Mouse (Mus musculus): ENCODE data around the gene Bola2. TPM values are rescaled to one million over a fixed set of nuclear protein-coding genes. Genes with fewer than 3 reads are reported as not detected.

The Bola2 gene
- polyA plus RNA-seq, 1 experiment from 2014 or later: 118 TPM

DNA sequence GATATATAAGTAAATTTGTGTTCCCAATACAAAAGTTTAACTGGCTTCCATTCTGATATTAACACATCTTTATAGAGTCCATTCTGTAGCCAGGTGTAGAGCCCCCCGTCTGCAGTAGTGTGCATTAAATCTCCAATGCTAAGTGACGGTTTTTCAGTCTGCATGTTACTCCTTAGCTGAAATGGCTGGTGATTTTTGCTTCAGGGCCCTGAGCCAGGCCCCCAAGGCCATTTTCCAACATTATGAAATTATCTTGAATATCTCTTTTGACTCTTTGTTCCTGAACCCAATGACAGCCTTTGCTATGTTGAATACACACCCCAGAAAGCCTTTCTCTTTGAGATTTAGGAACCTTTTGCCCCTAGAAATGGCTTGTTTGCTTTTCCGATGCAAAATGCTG lies 35.4 kb upstream of the Bola2 start:
- H3K4me2 ChIP-seq (replicated peaks; ENCODE audit: low read depth, low read length): no peak overlapping the region
- no peak overlapping the region for H3K9ac ChIP-seq (replicated peaks; ENCODE audit: low read depth, low read length)
- ATAC-seq (ENCODE audit: insufficient number of reproducible peaks, insufficient read depth, low FRiP score, low read depth): no peak
- 86% methylated on average over 3 of the region's 3 CpGs for WGBS
- H3K4me1 ChIP-seq (ENCODE audit: control insufficient read depth, insufficient read depth, low read length): no peaks in the 10 kb centered on the region
- no peak overlapping the region for H3K27ac ChIP-seq (ENCODE audit: low read length)
- peaks cover 8% of the 10 kb centered on the region; the same call in 1 of the 2 replicates for H3K36me3 ChIP-seq (ENCODE audit: control insufficient read depth, insufficient read depth, low read length)
- no peak overlapping the region for H3K4me3 ChIP-seq (ENCODE audit: low read depth, low read length)
- H3K27me3 ChIP-seq (ENCODE audit: control insufficient read depth, insufficient read depth, low read length): no peaks in the 10 kb centered on the region
- H3K9me3 ChIP-seq (ENCODE audit: control insufficient read depth, low read depth, low read length): no peaks in the 10 kb centered on the region

- H3K36me3 ChIP-seq (ENCODE audit: control insufficient read depth, insufficient read depth, low read length): peaks cover 16% of the 10 kb centered on the region; the same call in 1 of the 2 replicates
- no peaks in the 10 kb centered on the region for H3K9me3 ChIP-seq (ENCODE audit: control insufficient read depth, low read depth, low read length)
- ATAC-seq (ENCODE audit: insufficient number of reproducible peaks, insufficient read depth, low FRiP score, low read depth): no peak
- 52% methylated on average over 8 of the region's 8 CpGs for WGBS
- no peak overlapping the region for H3K4me3 ChIP-seq (ENCODE audit: low read depth, low read length)
- no peaks in the 10 kb centered on the region for H3K4me1 ChIP-seq (ENCODE audit: control insufficient read depth, insufficient read depth, low read length)
- H3K27me3 ChIP-seq (ENCODE audit: control insufficient read depth, insufficient read depth, low read length): no peaks in the 10 kb centered on the region
- no peak overlapping the region for H3K9ac ChIP-seq (replicated peaks; ENCODE audit: low read depth, low read length)
- H3K4me2 ChIP-seq (replicated peaks; ENCODE audit: low read depth, low read length): no peak overlapping the region
- H3K27ac ChIP-seq (ENCODE audit: low read length): no peak overlapping the region
Observed at GRCm38 (mm10) chr7:126663646-126664045, 31.6 kb upstream of the Bola2 start.

- Histone ChIP-seq H3K4me1 (ENCODE audit: control insufficient read depth, insufficient read depth, low read length) (no peaks in the 10 kb centered on the region), H3K9ac (replicated peaks; ENCODE audit: low read depth, low read length) (no peak overlapping the region), H3K9me3 (ENCODE audit: control insufficient read depth, low read depth, low read length) (no peaks in the 10 kb centered on the region), H3K4me2 (replicated peaks; ENCODE audit: low read depth, low read length) (no peak overlapping the region), H3K27me3 (ENCODE audit: control insufficient read depth, insufficient read depth, low read length) (no peaks in the 10 kb centered on the region), H3K4me3 (ENCODE audit: low read depth, low read length) (no peak overlapping the region), H3K27ac (ENCODE audit: low read length) (no peak overlapping the region), H3K36me3 (ENCODE audit: control insufficient read depth, insufficient read depth, low read length) (peaks cover 23% of the 10 kb centered on the region)
- 87% methylated on average over 3 of the region's 3 CpGs for WGBS
- ATAC-seq (ENCODE audit: insufficient number of reproducible peaks, insufficient read depth, low FRiP score, low read depth): no peak
Observed at GRCm38 (mm10) chr7:126665269-126665668, 29.9 kb upstream of the Bola2 start.

GRCm38 (mm10) chr7:126667495-126668090 lies 27.6 kb upstream of the Bola2 start:
- H3K27me3 ChIP-seq (ENCODE audit: control insufficient read depth, insufficient read depth, low read length): no peaks in the 10 kb centered on the region
- no peak overlapping the region for H3K4me2 ChIP-seq (replicated peaks; ENCODE audit: low read depth, low read length)
- no peaks in the 10 kb centered on the region for H3K4me1 ChIP-seq (ENCODE audit: control insufficient read depth, insufficient read depth, low read length)
- H3K9me3 ChIP-seq (ENCODE audit: control insufficient read depth, low read depth, low read length): no peaks in the 10 kb centered on the region
- H3K36me3 ChIP-seq (ENCODE audit: control insufficient read depth, insufficient read depth, low read length): peaks cover 37% of the 10 kb centered on the region
- no peak overlapping the region for H3K27ac ChIP-seq (ENCODE audit: low read length)
- no peak overlapping the region for H3K9ac ChIP-seq (replicated peaks; ENCODE audit: low read depth, low read length)
- 87% methylated on average over 9 of the region's 9 CpGs for WGBS
- ATAC-seq (ENCODE audit: insufficient number of reproducible peaks, insufficient read depth, low FRiP score, low read depth): no peak
- H3K4me3 ChIP-seq (ENCODE audit: low read depth, low read length): no peak overlapping the region

DNA sequence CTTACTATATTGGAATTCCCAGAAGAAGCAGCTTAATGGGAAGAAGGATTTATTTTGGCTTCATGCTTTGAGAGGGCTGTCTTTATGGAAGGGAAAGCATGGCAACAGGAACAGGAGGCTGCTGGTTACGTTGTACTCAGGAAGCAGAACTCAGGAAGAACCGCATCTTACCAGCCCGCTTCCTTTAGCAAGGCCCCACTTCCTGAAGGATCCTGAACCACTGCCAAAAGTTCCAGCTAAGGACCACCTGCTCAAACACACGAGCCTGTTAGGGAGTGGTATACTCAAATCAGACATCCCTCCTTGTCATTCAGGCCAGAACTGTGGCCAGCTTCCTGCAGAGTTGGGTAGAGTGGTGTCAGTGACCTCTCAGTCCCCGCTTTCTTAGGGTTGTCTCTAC lies 26.7 kb upstream of the Bola2 start:
- Histone ChIP-seq H3K4me3 (ENCODE audit: low read depth, low read length) (no peak overlapping the region), H3K9ac (replicated peaks; ENCODE audit: low read depth, low read length) (no peak overlapping the region), H3K27ac (ENCODE audit: low read length) (no peak overlapping the region), H3K27me3 (ENCODE audit: control insufficient read depth, insufficient read depth, low read length) (no peaks in the 10 kb centered on the region), H3K9me3 (ENCODE audit: control insufficient read depth, low read depth, low read length) (no peaks in the 10 kb centered on the region), H3K4me1 (ENCODE audit: control insufficient read depth, insufficient read depth, low read length) (no peaks in the 10 kb centered on the region), H3K4me2 (replicated peaks; ENCODE audit: low read depth, low read length) (no peak overlapping the region), H3K36me3 (ENCODE audit: control insufficient read depth, insufficient read depth, low read length) (peaks cover 40% of the 10 kb centered on the region)
- 71% methylated on average over 5 of the region's 5 CpGs for WGBS
- no peak for ATAC-seq (ENCODE audit: insufficient number of reproducible peaks, insufficient read depth, low FRiP score, low read depth)

- Histone ChIP-seq H3K4me1 (ENCODE audit: control insufficient read depth, insufficient read depth, low read length) (no peaks in the 10 kb centered on the region), H3K27ac (ENCODE audit: low read length) (no peak overlapping the region), H3K9me3 (ENCODE audit: control insufficient read depth, low read depth, low read length) (no peaks in the 10 kb centered on the region), H3K27me3 (ENCODE audit: control insufficient read depth, insufficient read depth, low read length) (no peaks in the 10 kb centered on the region), H3K4me3 (ENCODE audit: low read depth, low read length) (no peak overlapping the region), H3K4me2 (replicated peaks; ENCODE audit: low read depth, low read length) (no peak overlapping the region), H3K9ac (replicated peaks; ENCODE audit: low read depth, low read length) (no peak overlapping the region), H3K36me3 (ENCODE audit: control insufficient read depth, insufficient read depth, low read length) (peaks cover 33% of the 10 kb centered on the region)
- no peak for ATAC-seq (ENCODE audit: insufficient number of reproducible peaks, insufficient read depth, low FRiP score, low read depth)
- WGBS: 92% methylated on average over 3 of the region's 3 CpGs
Observed at GRCm38 (mm10) chr7:126670152-126670551, 25.0 kb upstream of the Bola2 start.

DNA sequence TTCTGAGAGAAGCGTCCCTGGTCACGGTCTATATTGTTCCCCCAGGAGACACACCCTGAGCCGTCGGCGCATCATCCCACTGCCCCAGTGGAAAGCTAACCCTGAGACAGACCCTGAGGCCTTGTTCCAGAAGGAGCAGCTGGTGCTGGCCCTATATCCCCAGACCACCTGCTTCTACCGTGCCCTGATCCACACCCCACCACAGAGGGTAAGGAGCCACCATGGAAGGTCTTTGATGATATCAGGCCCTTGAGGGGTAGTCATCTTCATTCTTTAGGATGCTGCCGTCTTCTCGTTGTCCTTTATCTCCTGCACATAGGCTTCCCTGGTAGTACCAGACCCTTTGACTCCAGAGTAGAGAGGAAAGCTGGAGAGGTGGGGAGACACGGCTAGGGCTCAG lies 23.1 kb upstream of the Bola2 start:
- H3K9ac ChIP-seq (replicated peaks; ENCODE audit: low read depth, low read length): no peak overlapping the region
- no peak overlapping the region for H3K27ac ChIP-seq (ENCODE audit: low read length)
- H3K4me2 ChIP-seq (replicated peaks; ENCODE audit: low read depth, low read length): no peak overlapping the region
- no peaks in the 10 kb centered on the region for H3K4me1 ChIP-seq (ENCODE audit: control insufficient read depth, insufficient read depth, low read length)
- no peaks in the 10 kb centered on the region for H3K27me3 ChIP-seq (ENCODE audit: control insufficient read depth, insufficient read depth, low read length)
- ATAC-seq (ENCODE audit: insufficient number of reproducible peaks, insufficient read depth, low FRiP score, low read depth): no peak
- H3K9me3 ChIP-seq (ENCODE audit: control insufficient read depth, low read depth, low read length): no peaks in the 10 kb centered on the region
- H3K36me3 ChIP-seq (ENCODE audit: control insufficient read depth, insufficient read depth, low read length): peaks cover 29% of the 10 kb centered on the region
- no peak overlapping the region for H3K4me3 ChIP-seq (ENCODE audit: low read depth, low read length)
- 90% methylated on average over 9 of the region's 9 CpGs for WGBS

DNA sequence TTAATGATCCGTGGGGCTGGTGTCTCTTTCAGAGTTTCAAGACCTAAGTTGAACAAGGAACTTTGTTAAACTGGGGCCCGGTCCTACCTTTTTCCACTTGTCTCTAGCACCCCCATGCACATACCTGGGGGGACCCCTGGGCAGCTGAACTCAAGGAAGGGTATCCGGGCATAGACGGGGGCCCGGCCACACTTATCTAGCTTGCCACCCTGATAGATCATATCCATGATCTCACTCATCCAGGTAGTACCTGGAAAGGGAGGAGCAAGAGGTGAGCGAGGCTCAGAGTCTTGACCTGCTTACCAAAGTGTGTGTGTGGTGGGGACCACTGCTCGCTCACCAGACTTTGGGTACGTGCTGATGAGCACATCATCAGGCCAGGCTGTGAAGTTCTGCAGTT lies 20.1 kb upstream of the Bola2 start:
- 93% methylated on average over 8 of the region's 8 CpGs for WGBS
- Histone ChIP-seq H3K27me3 (ENCODE audit: control insufficient read depth, insufficient read depth, low read length) (no peaks in the 10 kb centered on the region), H3K9ac (replicated peaks; ENCODE audit: low read depth, low read length) (no peak overlapping the region), H3K27ac (ENCODE audit: low read length) (no peak overlapping the region), H3K9me3 (ENCODE audit: control insufficient read depth, low read depth, low read length) (no peaks in the 10 kb centered on the region), H3K4me3 (ENCODE audit: low read depth, low read length) (no peak overlapping the region), H3K4me1 (ENCODE audit: control insufficient read depth, insufficient read depth, low read length) (no peaks in the 10 kb centered on the region), H3K4me2 (replicated peaks; ENCODE audit: low read depth, low read length) (no peak overlapping the region), H3K36me3 (ENCODE audit: control insufficient read depth, insufficient read depth, low read length) (peaks cover 23% of the 10 kb centered on the region)
- ATAC-seq (ENCODE audit: insufficient number of reproducible peaks, insufficient read depth, low FRiP score, low read depth): no peak

DNA sequence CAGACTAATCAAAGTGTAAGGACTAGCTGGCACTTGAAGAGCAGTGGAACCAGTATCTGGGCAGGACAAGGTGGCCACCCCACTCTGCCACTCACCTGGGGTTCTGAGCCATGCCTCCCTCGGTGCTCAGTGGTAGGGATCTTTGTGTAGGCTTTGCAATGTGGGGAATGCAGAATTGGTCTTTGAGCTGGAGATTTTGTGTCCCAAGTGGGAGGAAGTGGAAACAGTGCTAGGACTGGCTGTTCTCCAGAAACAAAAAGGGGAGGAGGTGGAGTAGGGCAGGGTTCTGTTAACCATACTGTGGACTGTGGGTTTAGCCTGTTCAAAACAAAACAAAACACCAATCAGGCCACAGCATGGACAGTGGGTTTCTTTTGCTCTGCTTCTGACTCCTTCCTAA lies 19.0 kb upstream of the Bola2 start, which contains the start of gene Sult1a1:
Gene Sult1a1 (minus strand): TSS at position 226 of the 400 bp plus-strand sequence.
- Histone ChIP-seq H3K27me3 (ENCODE audit: control insufficient read depth, insufficient read depth, low read length) (no peaks in the 10 kb centered on the region), H3K4me3 (ENCODE audit: low read depth, low read length) (no peak within 1 kb of the TSS), H3K27ac (ENCODE audit: low read length) (no peak within 1 kb of the TSS), H3K9me3 (ENCODE audit: control insufficient read depth, low read depth, low read length) (no peaks in the 10 kb centered on the region), H3K4me1 (ENCODE audit: control insufficient read depth, insufficient read depth, low read length) (no peaks in the 10 kb centered on the region), H3K9ac (replicated peaks; ENCODE audit: low read depth, low read length) (no peak within 1 kb of the TSS), H3K4me2 (replicated peaks; ENCODE audit: low read depth, low read length) (no peak within 1 kb of the TSS), H3K36me3 (ENCODE audit: control insufficient read depth, insufficient read depth, low read length) (peaks cover 16% of the 10 kb centered on the region)
- 81% methylated on average over 1 of the region's 1 CpGs for WGBS
- ATAC-seq (ENCODE audit: insufficient number of reproducible peaks, insufficient read depth, low FRiP score, low read depth): no peak
